ENCODE assay signal across 1 mouse cellular context in the genomic region with DNA sequence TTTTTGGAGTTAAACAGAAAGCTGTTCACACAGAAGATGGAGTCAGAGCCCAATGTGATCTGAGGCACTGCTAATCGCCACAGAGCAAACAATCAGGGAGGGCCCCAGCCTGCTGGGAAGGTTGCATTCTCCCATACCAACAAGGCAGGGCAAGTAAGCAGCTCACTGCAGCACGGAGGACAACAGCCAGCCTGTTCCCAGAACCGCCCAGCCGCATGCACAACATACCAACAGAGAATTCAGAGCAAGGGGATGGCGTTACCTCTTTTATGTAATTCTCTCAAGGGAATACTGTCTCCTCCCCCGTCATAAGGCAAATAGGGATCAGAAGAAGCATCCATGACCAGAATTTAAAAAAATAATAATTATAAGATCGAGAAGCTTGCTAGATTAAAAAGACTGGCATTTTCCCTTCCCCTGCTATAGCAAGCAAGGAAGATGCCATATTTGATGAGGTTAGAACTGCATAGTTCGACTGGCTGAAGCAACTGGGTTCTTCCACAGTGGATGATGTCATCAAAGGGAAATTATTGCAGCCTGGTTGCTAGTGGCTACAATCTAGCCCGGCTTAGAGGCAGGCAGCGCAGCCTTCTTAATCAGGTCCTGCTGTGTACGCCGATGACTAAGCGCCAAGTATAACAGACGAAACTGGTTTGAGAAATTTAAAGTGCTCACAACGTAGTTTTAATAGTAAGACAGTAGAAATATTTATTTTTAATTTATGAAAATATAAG.
TF ChIP-seq lines count a peak whose summit lies in the region.

No protein-coding gene starts in this region.

TF ChIP-seq in MEL, 35 proteins besides CTCF, POLR2A, EP300 and RAD21 (continued from another document):
- TF ChIP-seq MYC (IDR thresholded peaks at IDR 0.05; ENCODE audit: low read depth, low read length), result peak; percentile 51; the same call in 1 of the 2 replicates
- TF ChIP-seq HCFC1 (IDR thresholded peaks at IDR 0.05; ENCODE audit: low read depth, low read length), result peak; percentile 61; the same call in 1 of the 2 replicates
- peak; percentile 78 for TF ChIP-seq MYB (IDR thresholded peaks at IDR 0.05; ENCODE audit: low read depth, low read length)
- TF ChIP-seq GATA1 (IDR thresholded peaks at IDR 0.05; ENCODE audit: low read depth, low read length), result peak; percentile 98
- no peak; the same call in 1 of the 2 replicates for TF ChIP-seq POLR2AphosphoS5 (IDR thresholded peaks at IDR 0.05; ENCODE audit: borderline replicate concordance, low read depth, low read length)
- TF ChIP-seq NELFE (IDR thresholded peaks at IDR 0.05; ENCODE audit: low read depth, low read length), result peak; percentile 53; the same call in 1 of the 2 replicates
- peak; percentile 64; the same call in 1 of the 2 replicates for TF ChIP-seq ELF1 (IDR thresholded peaks at IDR 0.05; ENCODE audit: low read depth, low read length)
- peak; percentile 75; the same call in 1 of the 2 replicates for TF ChIP-seq POLR2AphosphoS2 (IDR thresholded peaks at IDR 0.05; ENCODE audit: low read length)
- no peak for TF ChIP-seq CHD2 (IDR thresholded peaks at IDR 0.05; ENCODE audit: low read length)
- peak; percentile 67; the same call in 1 of the 2 replicates for TF ChIP-seq TBP (IDR thresholded peaks at IDR 0.05; ENCODE audit: low read depth, low read length)
- TF ChIP-seq GABPA (IDR thresholded peaks at IDR 0.05; ENCODE audit: low read depth, low read length), result peak; percentile 72
- no peak for TF ChIP-seq ZKSCAN1 (IDR thresholded peaks at IDR 0.05; ENCODE audit: low read depth, low read length)
- peak; percentile 93 for TF ChIP-seq TAL1 (IDR thresholded peaks at IDR 0.05; ENCODE audit: low read length)
- peak; percentile 81 for TF ChIP-seq MAFK (IDR thresholded peaks at IDR 0.05; ENCODE audit: borderline replicate concordance, low read depth, low read length)
- TF ChIP-seq USF1 (IDR thresholded peaks at IDR 0.05; ENCODE audit: low read depth, low read length), result no peak
- peak; percentile 44; the same call in 1 of the 2 replicates for TF ChIP-seq RCOR1 (IDR thresholded peaks at IDR 0.05; ENCODE audit: low read depth, low read length)
- peak; percentile 99 for TF ChIP-seq ETS1 (IDR thresholded peaks at IDR 0.05; ENCODE audit: low read depth, low read length)
- TF ChIP-seq ZMIZ1 (IDR thresholded peaks at IDR 0.05; ENCODE audit: low read depth, low read length), result peak; percentile 18; the same call in 1 of the 2 replicates
- peak; percentile 93 for TF ChIP-seq TCF12 (IDR thresholded peaks at IDR 0.05; ENCODE audit: low read depth, low read length)
TF ChIP-seq in MEL: peak in this region for 18.
